Mouse (Mus musculus) layer of hippocampus, adult 18-20 months (tissue): ENCODE results near the gene Dstyk. TPM values are rescaled to one million over a fixed set of nuclear protein-coding genes. Genes with fewer than 3 reads are reported as not detected.

Experiments used
- DNase-seq, 2 experiments: peaks; one replicate each; pipeline ENCODE4 v3.0.0; 2022; ENCODE audit warnings: low spot score in 2 of 2
- total RNA-seq, 2 experiments: library from RNA; stranded (reverse); gene quantifications; 2 replicates each; pipeline ENCODE4 v1.2.3; 2021

The Dstyk gene
- total RNA-seq, 2 experiments from 2014 or later = 53.2 to 53.9 TPM

GRCm38 (mm10) chr1:132509771-132510170, 92.4 kb downstream of the Dstyk start:
- no peak for DNase-seq

DNA sequence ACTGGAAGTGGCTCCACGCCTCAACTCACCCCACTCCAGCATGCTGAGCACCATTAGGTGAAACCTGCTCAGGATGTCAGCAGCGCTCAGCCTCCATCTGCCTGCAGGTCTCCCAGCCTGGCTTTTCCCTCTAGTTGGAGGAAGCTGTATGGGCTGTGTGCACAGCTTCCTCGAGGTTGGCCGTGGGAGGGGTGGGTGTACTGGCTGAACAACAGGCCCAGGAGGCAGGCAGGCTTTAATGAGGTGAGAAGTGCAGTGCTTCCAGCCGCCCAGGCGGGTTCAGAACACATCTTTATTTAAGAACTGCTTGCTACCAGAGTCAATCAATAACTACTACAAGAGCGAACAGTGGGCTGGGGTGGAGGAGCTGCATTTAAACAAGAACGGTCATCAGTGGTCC, 94.2 kb downstream of the Dstyk start:
- DNase-seq = no peak

DNA sequence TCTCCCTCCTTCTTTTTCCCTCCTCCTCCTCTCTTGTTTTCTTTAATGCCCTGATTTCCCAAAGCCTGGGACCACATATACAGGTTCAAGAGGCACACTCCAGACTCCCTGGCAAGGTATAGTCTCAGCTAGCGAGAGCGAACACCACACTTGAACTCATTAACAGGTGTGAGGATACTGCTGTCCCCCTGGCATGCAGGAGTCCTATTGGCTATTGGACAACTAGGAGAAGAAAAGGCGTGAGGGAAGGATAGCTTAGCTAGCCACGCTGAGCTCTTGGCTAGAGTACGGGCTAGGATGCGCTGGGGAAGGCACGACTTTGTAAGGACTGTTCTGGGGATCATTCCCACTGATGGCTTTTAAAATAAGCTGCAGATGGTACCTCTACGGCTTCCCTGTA, 94.8 kb downstream of the Dstyk start:
- DNase-seq = no peak

DNA sequence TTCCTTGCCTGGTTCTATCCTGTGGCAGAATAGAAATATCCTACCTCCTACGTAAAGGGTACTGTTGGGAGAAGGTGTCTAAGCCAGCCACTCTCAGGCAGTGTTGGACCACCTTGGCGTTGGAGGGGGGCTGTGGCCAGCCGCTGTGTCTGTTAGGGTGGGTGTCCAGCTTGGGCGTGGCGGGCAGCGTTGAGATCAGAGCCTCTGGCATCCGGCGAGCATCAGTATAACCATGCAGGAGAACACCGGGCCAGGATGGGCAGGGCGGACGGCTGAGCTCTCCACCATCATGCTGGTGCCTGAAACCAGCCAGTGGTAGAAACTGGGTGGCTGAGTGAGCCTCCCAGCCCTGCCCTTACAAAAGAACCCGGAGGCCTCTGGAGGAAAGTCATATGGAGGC, 98.0 kb downstream of the Dstyk start:
- no peak for DNase-seq

Other genes starting within 250 kb of the Dstyk start
- under 1 TPM in 1 of 2 experiments, not detected in 1; 0.32 TPM for gene Lemd1, start 226.1 kb upstream of the Dstyk start, total RNA-seq
- gene AC124108.1, start 226.1 kb upstream of the Dstyk start, total RNA-seq = under 1 TPM; 0.45 to 0.48 TPM
- gene Gm10188, start 187.8 kb upstream of the Dstyk start, total RNA-seq = not detected
- gene Klhdc8a, start 118.9 kb upstream of the Dstyk start, total RNA-seq = 1 to 10 TPM; 4.3 to 5.3 TPM
- gene Nuak2, start 101.4 kb upstream of the Dstyk start, total RNA-seq = 1 to 10 TPM; 1.6 to 1.9 TPM
- gene Tmcc2, start 26.3 kb upstream of the Dstyk start, total RNA-seq = 100 to 1,000 TPM; 250 to 270 TPM
- gene Rbbp5, start 59.8 kb downstream of the Dstyk start, total RNA-seq = 10 to 100 TPM; 66.1 to 77.7 TPM
- 1 to 10 TPM; 5.3 to 6.3 TPM for gene Tmem81, start 88.7 kb downstream of the Dstyk start, total RNA-seq
- 10 to 100 TPM; 68.0 to 84.8 TPM for gene Cntn2, start 125.7 kb downstream of the Dstyk start, total RNA-seq